Mouse (Mus musculus) CH12F3 (cell line): ENCODE measurements around the gene Rp9.

Source experiments
- in situ Hi-C: fragments of 300-500 bp; cut with MboI; formaldehyde crosslinking; loops from 2 replicates; pipeline ENCODE4 v1.14.3; 2020; ENCODE audit warnings: low sequenced_read_pairs

The Rp9 gene

GRCm38 (mm10) chr9:22376086-22376485 is 93.5 kb downstream of the Rp9 start:
- in situ Hi-C loops, result no loop called here

DNA sequence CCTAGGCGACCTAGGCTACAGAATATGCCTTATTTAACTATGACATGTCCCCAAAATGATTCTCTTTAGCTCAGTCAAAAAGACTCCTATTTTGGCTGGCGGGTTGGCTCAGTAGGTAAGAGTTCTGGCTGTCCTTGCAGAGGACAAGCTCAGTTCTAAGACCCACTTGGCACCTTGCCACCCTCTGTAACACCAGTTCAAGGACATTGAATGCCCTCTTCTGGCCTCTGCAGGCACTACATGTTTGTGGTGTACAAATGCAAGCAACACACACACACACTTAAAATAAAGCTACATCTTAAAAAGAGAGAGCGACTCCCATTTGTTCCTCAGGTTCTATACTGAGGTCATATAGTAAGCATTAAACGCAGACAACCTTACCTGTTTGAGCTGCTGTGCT is 96.8 kb downstream of the Rp9 start:
- in situ Hi-C loops, result no loop called here

- in situ Hi-C loops, result no loop called here
Measured at GRCm38 (mm10) chr9:22368030-22368429, 101.5 kb downstream of the Rp9 start.

DNA sequence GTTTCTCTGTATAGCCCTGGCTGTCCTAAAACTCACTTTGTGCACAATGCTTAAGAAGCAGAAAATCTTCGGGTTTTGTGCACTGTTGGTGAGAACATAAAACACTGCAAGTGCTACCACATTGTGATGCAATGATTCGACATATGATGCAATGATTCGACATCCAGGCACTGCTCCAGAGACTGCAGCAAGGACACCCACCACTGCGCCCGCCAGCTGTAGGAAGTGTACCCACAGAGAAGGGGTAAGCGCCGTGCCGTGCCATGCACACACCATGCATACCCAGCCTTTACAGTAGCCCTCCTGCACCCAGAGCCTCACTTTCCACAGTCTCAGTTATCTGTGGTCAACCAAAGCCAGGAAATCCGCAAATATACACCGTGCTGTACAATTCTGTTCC is 102.9 kb downstream of the Rp9 start:
- in situ Hi-C loops, result no loop called here

GRCm38 (mm10) chr9:22366221-22366620 is 103.3 kb downstream of the Rp9 start:
- in situ Hi-C loops, result no loop called here
